Mouse (Mus musculus): ENCODE data around the gene A930033H14Rik. TPM values are rescaled to one million over a fixed set of nuclear protein-coding genes. Genes with fewer than 3 reads are reported as not detected.
A peak's percentile ranks its signal among the peaks of the same experiment; 100 is the strongest.

Gene A930033H14Rik
- total RNA-seq, 2 experiments from 2014 or later: 2.6 to 2.8 TPM

DNA sequence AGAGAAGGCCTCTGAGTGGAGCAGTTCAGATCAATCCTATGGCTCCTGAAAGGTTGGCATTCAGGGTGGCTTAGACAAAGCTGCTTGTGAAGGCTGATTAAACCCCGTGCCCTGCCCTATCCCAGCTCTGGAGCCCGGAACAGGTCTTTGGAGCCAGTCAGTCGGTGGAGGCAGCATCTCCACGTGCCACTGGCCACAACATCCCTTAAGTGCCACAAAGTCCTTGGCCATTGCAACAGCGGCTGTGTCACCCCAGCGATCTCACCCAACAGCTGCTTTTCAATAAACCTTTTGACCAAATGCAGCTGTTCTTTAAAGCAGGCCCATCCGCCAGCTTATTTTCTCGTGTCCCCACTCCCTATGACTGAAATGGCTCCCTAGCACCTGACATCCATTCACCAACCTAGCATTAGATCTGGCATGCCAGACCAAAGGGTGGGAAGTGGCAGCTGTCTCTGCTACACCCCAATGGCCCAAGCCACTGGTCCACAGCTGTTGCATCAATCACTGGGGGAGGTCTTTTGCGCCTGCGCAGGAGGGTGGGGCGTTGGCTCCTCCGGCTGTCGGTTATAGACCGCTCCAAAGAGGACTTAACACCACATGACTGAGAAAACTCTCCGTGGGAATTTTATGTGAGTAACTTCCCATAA is 4.8 kb downstream of the A930033H14Rik start:
- no peak for TF ChIP-seq CTCF (conservative IDR thresholded peaks at IDR 0.05)

DNA sequence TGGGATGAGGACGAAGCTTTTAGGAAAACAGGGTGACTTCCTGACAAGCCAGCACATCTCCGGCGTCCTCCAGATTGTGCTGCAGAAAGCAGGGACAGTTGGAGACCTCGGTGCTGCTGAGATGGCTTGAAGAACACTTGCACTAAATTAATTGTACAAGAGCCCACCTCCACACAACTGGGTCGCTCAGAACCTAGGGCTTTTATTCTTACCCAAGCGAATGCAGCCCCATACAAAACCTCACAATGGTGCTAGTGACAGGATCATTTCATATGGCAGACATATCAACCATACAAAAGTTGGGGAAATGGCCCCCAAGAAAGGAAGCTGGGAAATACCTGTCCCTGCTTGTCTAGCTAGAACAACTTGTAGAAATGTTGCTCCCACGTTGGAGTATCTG is 5.4 kb downstream of the A930033H14Rik start:
- Histone ChIP-seq H3K4me3 (no peak overlapping the region), H3K27ac (no peak overlapping the region)
- no peak for TF ChIP-seq CTCF (conservative IDR thresholded peaks at IDR 0.05)
- DNase-seq (ENCODE audit: low spot score in 2 of 2): no peak

More for the DNA sequence above, 4.8 kb downstream of the A930033H14Rik start:
- Histone ChIP-seq H3K4me3 (no peak overlapping the region), H3K27ac (no peak overlapping the region)
- no peak for DNase-seq (ENCODE audit: low spot score in 2 of 2)

DNA sequence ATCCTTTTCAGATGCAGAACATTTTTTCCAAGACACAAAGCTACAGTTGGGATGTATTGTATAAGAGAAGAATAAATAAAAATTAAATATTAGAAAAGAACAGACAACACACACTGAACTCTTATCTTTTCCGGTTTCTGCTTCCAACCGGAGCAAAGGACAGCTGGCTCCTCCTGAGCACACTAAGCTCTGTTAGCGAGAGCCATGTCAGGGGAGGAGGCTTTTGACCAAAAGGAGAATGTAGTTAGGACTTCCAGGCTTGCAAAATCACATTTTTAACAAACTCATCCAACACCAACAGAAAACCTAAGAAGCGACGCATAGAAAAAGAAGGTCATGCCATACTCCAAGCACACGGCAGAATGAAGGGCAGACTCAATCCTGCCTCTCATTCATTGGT is 6.8 kb downstream of the A930033H14Rik start:
- DNase-seq (ENCODE audit: low spot score in 2 of 2): no peak
- TF ChIP-seq CTCF (conservative IDR thresholded peaks at IDR 0.05): no peak
- H3K4me3 ChIP-seq: no peak overlapping the region
- H3K27ac ChIP-seq: no peak overlapping the region

DNA sequence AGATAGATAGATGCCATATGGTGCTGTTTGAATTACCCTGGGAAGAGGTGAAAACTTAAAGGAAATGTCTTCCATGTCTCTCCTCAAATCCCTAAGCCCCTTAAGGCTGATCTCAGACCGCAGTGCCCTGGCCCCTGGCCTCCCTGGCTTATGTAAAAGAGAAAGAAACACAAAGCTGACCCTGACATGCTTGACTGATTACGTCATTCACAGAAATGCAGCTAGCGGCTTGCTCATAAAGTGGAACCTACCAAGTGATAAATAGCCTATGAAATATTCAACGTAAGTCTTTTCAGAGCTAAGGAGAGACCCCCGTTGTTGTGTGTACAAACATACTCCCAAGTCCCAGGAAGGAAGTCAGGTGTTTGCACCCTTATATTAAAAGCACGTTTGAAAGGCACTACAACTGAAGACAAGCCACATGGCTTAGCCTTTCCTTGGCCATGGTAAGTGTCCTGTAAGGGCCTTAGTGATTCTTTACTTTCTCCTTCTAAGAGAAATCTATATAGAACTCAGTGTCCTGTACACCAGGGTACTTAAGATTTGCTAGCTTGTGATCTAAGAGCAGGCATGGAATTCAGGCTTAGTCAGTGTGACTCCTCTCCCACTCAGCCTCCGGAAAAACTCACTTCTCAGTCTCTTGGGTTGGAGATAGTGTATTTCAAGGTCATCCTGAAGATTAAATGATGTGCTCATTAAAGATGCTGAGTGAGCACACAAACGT is 8.1 kb downstream of the A930033H14Rik start:
- no peak for TF ChIP-seq CTCF (conservative IDR thresholded peaks at IDR 0.05)
- Histone ChIP-seq H3K4me3 (no peak overlapping the region), H3K27ac (no peak overlapping the region)
- DNase-seq (ENCODE audit: low spot score in 2 of 2): no peak

DNA sequence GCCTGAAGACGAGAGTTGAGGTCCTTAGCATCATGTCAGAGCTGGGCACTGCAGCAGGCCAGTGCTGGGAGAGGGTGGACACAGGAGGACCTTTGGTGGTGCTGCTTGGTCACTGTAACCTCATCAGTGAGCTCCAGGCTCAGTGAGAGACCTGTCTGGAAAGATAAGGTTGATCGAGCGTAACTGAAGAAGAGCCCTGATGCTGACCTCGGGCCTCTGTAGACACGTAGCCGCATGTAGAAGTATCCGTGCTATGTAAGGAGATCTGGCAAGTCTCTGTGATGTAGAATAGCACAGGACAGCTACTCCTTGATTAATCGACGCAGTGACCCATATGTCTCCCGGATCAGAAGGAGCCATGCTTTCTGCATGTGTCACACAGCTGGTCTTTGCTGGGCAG is 19.2 kb downstream of the A930033H14Rik start:
- no peak for TF ChIP-seq CTCF (conservative IDR thresholded peaks at IDR 0.05)

DNA sequence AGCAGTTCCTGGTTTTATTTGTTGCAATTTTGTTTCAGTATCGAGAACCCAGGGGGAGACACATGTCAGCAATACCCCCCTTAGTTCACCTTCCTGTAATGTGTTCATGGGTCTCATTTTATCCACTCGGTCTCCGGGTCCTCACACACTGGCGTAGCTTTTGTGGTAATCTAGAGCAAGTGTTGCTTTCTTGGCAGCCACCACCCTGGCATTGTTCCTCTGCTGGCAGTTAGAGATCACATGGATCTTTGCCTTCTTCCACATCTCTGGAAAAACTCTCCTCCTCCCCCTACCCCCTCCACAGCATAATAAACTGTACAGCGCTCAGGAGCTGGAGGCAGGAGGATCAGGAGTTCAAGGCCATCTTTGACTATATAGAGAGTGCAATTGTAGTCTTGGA is 20.6 kb downstream of the A930033H14Rik start:
- no peak for DNase-seq (ENCODE audit: low spot score in 2 of 2)
- H3K4me3 ChIP-seq: no peak overlapping the region
- H3K27ac ChIP-seq: no peak overlapping the region
- TF ChIP-seq CTCF (conservative IDR thresholded peaks at IDR 0.05): no peak

More for the DNA sequence above, 19.2 kb downstream of the A930033H14Rik start:
- Histone ChIP-seq H3K27ac (no peak overlapping the region), H3K4me3 (no peak overlapping the region)
- DNase-seq (ENCODE audit: low spot score in 2 of 2): no peak

DNA sequence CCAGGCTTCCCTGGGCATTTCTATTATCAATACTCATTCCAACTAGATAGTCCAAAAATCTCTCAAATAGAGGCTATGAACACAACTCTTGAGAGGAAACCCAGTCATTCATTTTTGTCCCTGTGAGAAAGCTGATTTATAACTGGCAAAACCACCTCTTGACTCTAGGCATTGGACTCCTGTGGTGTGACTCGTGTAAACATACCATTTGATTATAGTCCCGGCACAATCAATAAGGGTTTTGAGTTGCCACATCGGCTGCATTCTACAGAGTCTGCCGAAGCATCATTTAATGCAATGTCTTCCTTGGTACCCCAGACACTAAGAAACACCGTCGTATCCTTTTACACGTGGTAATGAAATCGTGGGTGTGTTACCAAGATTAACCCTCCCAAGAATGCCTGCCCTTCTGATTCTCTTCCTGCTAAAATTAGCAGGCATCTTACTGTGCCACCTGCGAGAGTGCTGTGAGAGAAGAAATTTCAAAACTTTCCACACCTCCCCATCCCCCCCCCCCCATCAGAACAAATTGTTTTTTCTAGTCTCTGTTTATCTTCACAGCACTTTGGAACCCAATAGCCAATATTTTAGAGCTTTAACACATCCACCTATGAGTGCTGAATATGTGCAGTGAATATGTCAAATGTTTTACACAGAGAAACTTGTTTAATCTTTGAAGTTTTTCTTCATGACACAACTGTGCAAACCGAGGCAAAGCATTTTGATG is 22.3 kb downstream of the A930033H14Rik start:
- DNase-seq (ENCODE audit: low spot score in 2 of 2): no peak
- Histone ChIP-seq H3K4me3 (no peak overlapping the region), H3K27ac (no peak overlapping the region)
- TF ChIP-seq CTCF (conservative IDR thresholded peaks at IDR 0.05): no peak

DNA sequence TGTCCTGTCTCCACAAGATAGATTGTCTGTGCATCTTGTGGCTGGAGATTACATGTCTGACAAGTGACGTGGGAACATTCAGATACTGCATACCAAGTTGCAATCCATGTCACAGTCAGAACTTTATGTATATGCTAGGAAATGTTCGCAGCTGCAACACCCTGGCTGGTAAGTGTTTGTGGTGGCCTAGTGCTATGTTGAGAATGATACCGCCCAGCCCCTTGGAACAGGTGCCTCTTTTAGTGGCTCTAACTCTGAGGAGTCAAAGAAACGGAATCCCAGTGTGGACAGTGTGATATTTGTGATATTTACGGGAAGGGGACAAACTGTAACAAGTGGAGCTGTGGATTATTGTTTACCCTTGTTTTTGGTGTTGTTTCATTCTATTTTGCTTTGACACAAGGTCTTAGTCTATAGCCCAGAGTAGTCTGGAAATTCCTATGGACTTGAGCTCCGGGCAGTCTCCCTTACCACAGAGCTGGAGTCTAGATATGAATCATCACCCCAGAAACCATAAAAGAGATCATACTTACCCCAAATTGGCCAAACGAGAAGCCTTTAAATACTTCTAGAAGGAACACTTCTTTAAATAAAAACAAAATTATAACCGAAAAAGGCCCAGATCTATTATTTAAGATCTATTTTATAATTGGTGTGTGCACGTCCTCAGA is 25.0 kb downstream of the A930033H14Rik start:
- Histone ChIP-seq H3K4me3 (no peak overlapping the region), H3K27ac (no peak overlapping the region)
- no peak for TF ChIP-seq CTCF (conservative IDR thresholded peaks at IDR 0.05)
- no peak for DNase-seq (ENCODE audit: low spot score in 2 of 2)

DNA sequence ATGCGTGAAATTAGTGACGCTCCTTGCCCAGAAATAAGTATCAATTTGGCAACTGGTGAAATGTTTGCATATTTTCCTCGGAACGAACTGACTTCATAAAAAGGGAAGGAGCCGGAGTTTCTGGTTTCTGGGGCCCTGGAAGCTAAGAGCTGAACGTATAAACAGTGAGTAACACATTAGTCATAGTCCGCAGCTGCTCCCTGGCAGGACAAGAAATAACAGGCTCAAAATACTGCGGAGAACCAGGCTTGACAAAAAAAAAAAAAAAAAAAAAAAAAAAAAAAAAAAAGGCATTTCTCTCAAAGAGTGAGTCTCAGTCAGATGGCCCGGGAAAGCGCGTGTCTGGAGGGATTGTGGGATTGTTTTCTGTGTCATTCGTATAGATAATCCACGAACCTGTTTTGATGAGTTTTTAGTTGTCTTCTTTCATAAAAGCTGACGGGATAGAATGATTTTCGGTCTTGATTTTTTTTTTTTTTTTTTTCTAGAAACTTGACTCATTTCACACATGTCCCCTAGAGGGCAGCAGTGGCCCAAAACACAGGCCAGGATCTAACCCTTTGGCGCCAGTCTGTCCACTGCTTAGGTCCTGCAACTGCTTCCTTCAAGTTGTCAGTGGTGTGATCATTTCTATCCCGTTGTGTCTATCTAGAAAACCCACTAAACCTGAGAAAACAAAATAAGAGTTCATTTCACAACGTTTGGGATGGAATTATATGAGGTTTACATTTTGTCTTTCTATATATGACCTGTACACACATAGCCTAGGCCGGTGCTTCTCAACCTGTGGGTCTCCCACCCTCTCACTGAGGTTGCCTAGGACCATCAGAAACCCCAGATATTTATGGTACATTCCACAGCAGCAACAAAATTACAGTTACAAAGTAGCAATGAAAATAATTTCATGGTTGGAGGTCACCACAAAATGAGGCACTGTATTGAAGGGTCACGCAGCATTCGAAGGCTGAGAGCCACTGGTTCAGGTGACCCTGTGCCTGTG is 26.7 kb downstream of the A930033H14Rik start:
- H3K4me3 ChIP-seq: peak overlapping the region; percentile 36
- DNase-seq (ENCODE audit: low spot score in 2 of 2): peak; percentile 54 to 76
- H3K27ac ChIP-seq: peak overlapping the region; percentile 11; the same call in 1 of the 2 replicates
- TF ChIP-seq CTCF (conservative IDR thresholded peaks at IDR 0.05): peak; percentile 84

DNA sequence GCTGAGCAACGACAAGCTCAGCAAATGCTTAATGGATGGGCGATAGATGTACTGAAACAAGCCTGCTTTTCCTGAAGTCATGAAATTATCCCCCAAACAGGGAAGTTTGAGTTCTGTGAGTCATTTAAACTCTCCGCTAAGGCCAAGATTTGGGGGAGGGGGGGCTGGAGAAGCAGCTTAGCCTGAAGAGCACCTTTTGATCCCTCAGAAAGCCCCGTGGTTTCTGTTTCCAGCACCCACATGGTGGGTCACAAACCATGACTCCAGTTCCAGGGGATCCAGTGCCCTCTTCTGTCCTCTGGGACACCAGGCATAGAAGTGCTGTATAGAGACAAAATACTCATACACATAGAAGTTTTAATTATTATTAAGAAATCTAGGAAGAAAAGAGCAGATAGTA is 27.5 kb downstream of the A930033H14Rik start:
- Histone ChIP-seq H3K4me3 (peak overlapping the region; percentile 36; the same call in 1 of the 2 replicates), H3K27ac (no peak overlapping the region)
- DNase-seq (ENCODE audit: low spot score in 2 of 2): no peak
- no peak for TF ChIP-seq CTCF (conservative IDR thresholded peaks at IDR 0.05)

DNA sequence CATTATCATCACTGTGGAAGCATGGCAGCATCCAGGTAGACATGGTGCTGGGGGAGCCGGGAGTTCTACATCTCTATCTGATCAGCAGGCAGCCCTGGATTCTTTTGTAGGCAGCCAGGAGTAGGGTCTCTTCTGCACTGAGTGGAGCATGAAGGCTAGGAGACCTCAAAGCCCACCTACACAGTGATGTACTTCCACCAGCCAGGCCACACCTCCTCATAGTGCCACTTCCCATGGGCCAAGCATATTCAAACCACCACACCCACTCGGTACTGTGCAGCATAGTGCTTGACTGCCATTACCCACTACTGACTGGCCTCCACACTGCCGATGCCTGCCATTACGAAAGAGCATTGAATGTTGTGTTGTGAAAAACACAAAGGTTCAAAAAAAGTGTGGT is 28.0 kb downstream of the A930033H14Rik start:
- H3K27ac ChIP-seq: no peak overlapping the region
- TF ChIP-seq CTCF (conservative IDR thresholded peaks at IDR 0.05): no peak
- H3K4me3 ChIP-seq: no peak overlapping the region
- DNase-seq (ENCODE audit: low spot score in 2 of 2): no peak

DNA sequence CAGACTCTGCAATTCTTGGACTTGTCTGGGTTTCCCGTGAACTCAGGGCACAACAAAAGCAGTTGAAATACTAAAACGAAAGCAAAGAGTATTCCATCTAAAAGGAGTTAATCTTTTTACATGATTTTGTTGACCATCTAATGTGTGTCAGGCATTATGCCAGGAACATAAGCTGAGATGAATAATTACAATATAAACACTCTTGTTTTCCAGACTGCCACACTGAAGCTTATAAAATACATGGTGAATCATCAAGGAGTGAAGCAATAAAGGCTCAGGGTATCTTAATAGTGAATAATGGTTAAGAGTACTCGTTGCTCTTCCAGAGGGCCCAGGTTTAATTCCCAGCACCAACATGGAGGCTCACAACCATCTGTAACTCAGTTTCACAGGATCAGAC is 31.9 kb downstream of the A930033H14Rik start:
- TF ChIP-seq CTCF (conservative IDR thresholded peaks at IDR 0.05): no peak
- no peak for DNase-seq (ENCODE audit: low spot score in 2 of 2)
- H3K27ac ChIP-seq: no peak overlapping the region
- no peak overlapping the region for H3K4me3 ChIP-seq
